Mouse (Mus musculus): ENCODE data around the gene Hspe1. TPM values are rescaled to one million over a fixed set of nuclear protein-coding genes. Genes with fewer than 3 reads are reported as not detected.
"Not testable (repeated sequence)": the region's sequence is repeated elsewhere in the genome, so short reads cannot be mapped to it uniquely, and the experiment has no call there.

Hspe1 gene
- polyA plus RNA-seq, 1 experiment from 2014 or later: 281 TPM

GRCm38 (mm10) chr1:55092056-55092455 is 4.1 kb downstream of the Hspe1 start:
- 84% methylated on average over 2 of the region's 2 CpGs for WGBS
- Histone ChIP-seq H3K27me3 (ENCODE audit: control insufficient read depth, insufficient read depth, low read depth, low read length) (no peaks in the 10 kb centered on the region), H3K27ac (ENCODE audit: low read length) (no peak overlapping the region), H3K4me2 (ENCODE audit: low read depth, low read length) (no peak overlapping the region), H3K9me3 (ENCODE audit: control insufficient read depth, low read length) (no peaks in the 10 kb centered on the region), H3K4me1 (replicated peaks; ENCODE audit: control insufficient read depth, insufficient read depth, low read length) (peaks cover 12% of the 10 kb centered on the region), H3K36me3 (ENCODE audit: control insufficient read depth, insufficient read depth, low read length) (peaks cover 9% of the 10 kb centered on the region), H3K4me3 (ENCODE audit: low read length) (no peak overlapping the region), H3K9ac (ENCODE audit: low read length) (no peak overlapping the region)
- ATAC-seq (ENCODE audit: low read depth): no peak

- ATAC-seq (ENCODE audit: low read depth): no peak
- peaks cover 12% of the 10 kb centered on the region for H3K4me1 ChIP-seq (replicated peaks; ENCODE audit: control insufficient read depth, insufficient read depth, low read length)
- H3K27ac ChIP-seq (ENCODE audit: low read length): no peak overlapping the region
- H3K4me2 ChIP-seq (ENCODE audit: low read depth, low read length): no peak overlapping the region
- no peak overlapping the region for H3K4me3 ChIP-seq (ENCODE audit: low read length)
- H3K27me3 ChIP-seq (ENCODE audit: control insufficient read depth, insufficient read depth, low read depth, low read length): no peaks in the 10 kb centered on the region
- no peak overlapping the region for H3K9ac ChIP-seq (ENCODE audit: low read length)
- 63% methylated on average over 1 of the region's 1 CpGs for WGBS
- no peaks in the 10 kb centered on the region for H3K9me3 ChIP-seq (ENCODE audit: control insufficient read depth, low read length)
- H3K36me3 ChIP-seq (ENCODE audit: control insufficient read depth, insufficient read depth, low read length): peaks cover 9% of the 10 kb centered on the region
Observed at GRCm38 (mm10) chr1:55092469-55092868, 4.5 kb downstream of the Hspe1 start.

GRCm38 (mm10) chr1:55106919-55107585 is 19.1 kb downstream of the Hspe1 start:
- H3K4me2 ChIP-seq (ENCODE audit: low read depth, low read length): no peak overlapping the region
- no peaks in the 10 kb centered on the region for H3K27me3 ChIP-seq (ENCODE audit: control insufficient read depth, insufficient read depth, low read depth, low read length)
- H3K36me3 ChIP-seq (ENCODE audit: control insufficient read depth, insufficient read depth, low read length): no peaks in the 10 kb centered on the region
- 77% methylated on average over 9 of the region's 9 CpGs for WGBS
- no peak overlapping the region for H3K4me3 ChIP-seq (ENCODE audit: low read length)
- no peak for ATAC-seq (ENCODE audit: low read depth)
- no peak overlapping the region for H3K9ac ChIP-seq (ENCODE audit: low read length)
- H3K4me1 ChIP-seq (replicated peaks; ENCODE audit: control insufficient read depth, insufficient read depth, low read length): no peaks in the 10 kb centered on the region
- H3K27ac ChIP-seq (ENCODE audit: low read length): no peak overlapping the region
- H3K9me3 ChIP-seq (ENCODE audit: control insufficient read depth, low read length): no peaks in the 10 kb centered on the region

- no peak overlapping the region for H3K4me3 ChIP-seq (ENCODE audit: low read length)
- 76% methylated on average over 1 of the region's 1 CpGs for WGBS
- H3K9me3 ChIP-seq (ENCODE audit: control insufficient read depth, low read length): no peaks in the 10 kb centered on the region
- H3K4me2 ChIP-seq (ENCODE audit: low read depth, low read length): no peak overlapping the region
- no peaks in the 10 kb centered on the region for H3K36me3 ChIP-seq (ENCODE audit: control insufficient read depth, insufficient read depth, low read length)
- ATAC-seq (ENCODE audit: low read depth): no peak
- no peaks in the 10 kb centered on the region for H3K4me1 ChIP-seq (replicated peaks; ENCODE audit: control insufficient read depth, insufficient read depth, low read length)
- no peak overlapping the region for H3K27ac ChIP-seq (ENCODE audit: low read length)
- H3K27me3 ChIP-seq (ENCODE audit: control insufficient read depth, insufficient read depth, low read depth, low read length): no peaks in the 10 kb centered on the region
- no peak overlapping the region for H3K9ac ChIP-seq (ENCODE audit: low read length)
Observed at GRCm38 (mm10) chr1:55107644-55108043, 19.7 kb downstream of the Hspe1 start.

GRCm38 (mm10) chr1:55108473-55108872 is 20.5 kb downstream of the Hspe1 start:
- Histone ChIP-seq H3K36me3 (ENCODE audit: control insufficient read depth, insufficient read depth, low read length) (no peaks in the 10 kb centered on the region), H3K9ac (ENCODE audit: low read length) (no peak overlapping the region), H3K4me1 (replicated peaks; ENCODE audit: control insufficient read depth, insufficient read depth, low read length) (no peaks in the 10 kb centered on the region), H3K27me3 (ENCODE audit: control insufficient read depth, insufficient read depth, low read depth, low read length) (no peaks in the 10 kb centered on the region), H3K4me2 (ENCODE audit: low read depth, low read length) (no peak overlapping the region), H3K9me3 (ENCODE audit: control insufficient read depth, low read length) (no peaks in the 10 kb centered on the region), H3K4me3 (ENCODE audit: low read length) (no peak overlapping the region), H3K27ac (ENCODE audit: low read length) (no peak overlapping the region)
- ATAC-seq (ENCODE audit: low read depth): no peak
- WGBS: 49% methylated on average over 2 of the region's 2 CpGs

- 88% methylated on average over 4 of the region's 4 CpGs for WGBS
Observed at GRCm38 (mm10) chr1:55109066-55109766, 21.3 kb downstream of the Hspe1 start.

GRCm38 (mm10) chr1:55123046-55123445 is 35.1 kb downstream of the Hspe1 start:
- no peak overlapping the region for H3K27ac ChIP-seq (ENCODE audit: low read length)
- no peaks in the 10 kb centered on the region for H3K4me1 ChIP-seq (replicated peaks; ENCODE audit: control insufficient read depth, insufficient read depth, low read length)
- H3K4me3 ChIP-seq (ENCODE audit: low read length): no peak overlapping the region
- WGBS: 83% methylated on average over 5 of the region's 5 CpGs
- no peaks in the 10 kb centered on the region for H3K36me3 ChIP-seq (ENCODE audit: control insufficient read depth, insufficient read depth, low read length)
- no peak overlapping the region for H3K9ac ChIP-seq (ENCODE audit: low read length)
- H3K9me3 ChIP-seq (ENCODE audit: control insufficient read depth, low read length): 0 out of 2 replicates have a peak, but pooled peaks cover 2% of the 10 kb centered on the region
- H3K27me3 ChIP-seq (ENCODE audit: control insufficient read depth, insufficient read depth, low read depth, low read length): no peaks in the 10 kb centered on the region
- H3K4me2 ChIP-seq (ENCODE audit: low read depth, low read length): no peak overlapping the region
- no peak for ATAC-seq (ENCODE audit: low read depth)

More at GRCm38 (mm10) chr1:55109066-55109766, 21.3 kb downstream of the Hspe1 start:
- no peak overlapping the region for H3K9ac ChIP-seq (ENCODE audit: low read length)
- no peaks in the 10 kb centered on the region for H3K4me1 ChIP-seq (replicated peaks; ENCODE audit: control insufficient read depth, insufficient read depth, low read length)
- ATAC-seq (ENCODE audit: low read depth): no peak
- no peaks in the 10 kb centered on the region for H3K9me3 ChIP-seq (ENCODE audit: control insufficient read depth, low read length)
- no peak overlapping the region for H3K4me2 ChIP-seq (ENCODE audit: low read depth, low read length)
- H3K4me3 ChIP-seq (ENCODE audit: low read length): no peak overlapping the region
- no peaks in the 10 kb centered on the region for H3K27me3 ChIP-seq (ENCODE audit: control insufficient read depth, insufficient read depth, low read depth, low read length)
- H3K27ac ChIP-seq (ENCODE audit: low read length): no peak overlapping the region
- H3K36me3 ChIP-seq (ENCODE audit: control insufficient read depth, insufficient read depth, low read length): no peaks in the 10 kb centered on the region

- H3K36me3 ChIP-seq (ENCODE audit: control insufficient read depth, insufficient read depth, low read length): no peaks in the 10 kb centered on the region
- H3K4me1 ChIP-seq (replicated peaks; ENCODE audit: control insufficient read depth, insufficient read depth, low read length): no peaks in the 10 kb centered on the region
- no peak overlapping the region for H3K4me2 ChIP-seq (ENCODE audit: low read depth, low read length)
- no peak for ATAC-seq (ENCODE audit: low read depth)
- H3K9ac ChIP-seq (ENCODE audit: low read length): no peak overlapping the region
- H3K27ac ChIP-seq (ENCODE audit: low read length): no peak overlapping the region
- 82% methylated on average over 2 of the region's 2 CpGs for WGBS
- 0 out of 2 replicates have a peak, but pooled peaks cover 2% of the 10 kb centered on the region for H3K9me3 ChIP-seq (ENCODE audit: control insufficient read depth, low read length)
- H3K27me3 ChIP-seq (ENCODE audit: control insufficient read depth, insufficient read depth, low read depth, low read length): no peaks in the 10 kb centered on the region
- H3K4me3 ChIP-seq (ENCODE audit: low read length): no peak overlapping the region
Observed at GRCm38 (mm10) chr1:55123561-55123960, 35.6 kb downstream of the Hspe1 start.

- not testable (repeated sequence) for H3K4me1 ChIP-seq (replicated peaks; ENCODE audit: control insufficient read depth, insufficient read depth, low read length); H3K27ac ChIP-seq (ENCODE audit: low read length); H3K36me3 ChIP-seq (ENCODE audit: control insufficient read depth, insufficient read depth, low read length); H3K9me3 ChIP-seq (ENCODE audit: control insufficient read depth, low read length); H3K4me2 ChIP-seq (ENCODE audit: low read depth, low read length); ATAC-seq (ENCODE audit: low read depth); H3K27me3 ChIP-seq (ENCODE audit: control insufficient read depth, insufficient read depth, low read depth, low read length); H3K9ac ChIP-seq (ENCODE audit: low read length); H3K4me3 ChIP-seq (ENCODE audit: low read length)
- 90% methylated on average over 2 of the region's 2 CpGs for WGBS
Observed at GRCm38 (mm10) chr1:55124136-55124535, 36.2 kb downstream of the Hspe1 start.

Data from lung, embryonic 16.5 days (tissue).